Mouse (Mus musculus) frontal cortex, adult 2 months (tissue): Measurements from ENCODE around the gene Siglecg. TPM values are rescaled to one million over a fixed set of nuclear protein-coding genes. Genes with fewer than 3 reads are reported as not detected.

Source experiments
- polyA plus RNA-seq: library from polyadenylated mRNA; depleted of rRNA; stranded (reverse); fragments of >200 nt; gene quantifications from 2 replicates; pipeline ENCODE4 v1.2.3, GENCODE M21; 2012; rRNA removed

The Siglecg gene
- polyA plus RNA-seq, 1 experiment = 0.28 TPM

Other genes with a start within 250 kb of the Siglecg start
- gene Zfp715, start 94.9 kb upstream of the Siglecg start, polyA plus RNA-seq = 14.8 and 19.2 TPM in 2 replicates
- gene Siglecf, start 56.9 kb upstream of the Siglecg start, polyA plus RNA-seq = 0.48 and 0.55 TPM in 2 replicates
- gene Lim2, start 19.5 kb downstream of the Siglecg start, polyA plus RNA-seq = not detected in 2 replicates
- 0.20 and 0.21 TPM in 2 replicates for gene Nkg7, start 28.9 kb downstream of the Siglecg start, polyA plus RNA-seq
- gene Cldnd2, start 32.6 kb downstream of the Siglecg start, polyA plus RNA-seq = not detected in 2 replicates
- gene Etfb, start 35.9 kb downstream of the Siglecg start, polyA plus RNA-seq = 80.7 and 97.8 TPM in 2 replicates
- 2.5 and 2.6 TPM in 2 replicates for gene Gm45233, start 35.9 kb downstream of the Siglecg start, polyA plus RNA-seq
- 5.2 TPM in 2 replicates for gene Vsig10l, start 54.9 kb downstream of the Siglecg start, polyA plus RNA-seq
- 60.7 and 69.6 TPM in 2 replicates for gene Iglon5, start 81.9 kb downstream of the Siglecg start, polyA plus RNA-seq
- gene 4931406B18Rik, start 97.7 kb downstream of the Siglecg start, polyA plus RNA-seq = 0.04 TPM in 1 of 2 replicates, not detected in the other
- gene Cd33, start 136.2 kb downstream of the Siglecg start, polyA plus RNA-seq = 6.9 and 8.9 TPM in 2 replicates
- gene Zfp658, start 154.1 kb downstream of the Siglecg start, polyA plus RNA-seq = 9.3 and 9.5 TPM in 2 replicates
- 8.3 and 9.3 TPM in 2 replicates for gene Zfp719, start 171.4 kb downstream of the Siglecg start, polyA plus RNA-seq
- 0.11 and 0.16 TPM in 2 replicates for gene Zfp819, start 199.0 kb downstream of the Siglecg start, polyA plus RNA-seq
- gene Ceacam18, start 226.5 kb downstream of the Siglecg start, polyA plus RNA-seq = not detected in 2 replicates